Mouse (Mus musculus) mesoderm, embryonic 11.5 days (tissue): Measurements from ENCODE around the gene Adarb2.

Source experiments
- DNase-seq: peaks from one replicate; pipeline ENCODE4 v3.0.0-alpha.2; 2012; ENCODE audit warnings: low read depth, low spot score

Gene Adarb2

DNA sequence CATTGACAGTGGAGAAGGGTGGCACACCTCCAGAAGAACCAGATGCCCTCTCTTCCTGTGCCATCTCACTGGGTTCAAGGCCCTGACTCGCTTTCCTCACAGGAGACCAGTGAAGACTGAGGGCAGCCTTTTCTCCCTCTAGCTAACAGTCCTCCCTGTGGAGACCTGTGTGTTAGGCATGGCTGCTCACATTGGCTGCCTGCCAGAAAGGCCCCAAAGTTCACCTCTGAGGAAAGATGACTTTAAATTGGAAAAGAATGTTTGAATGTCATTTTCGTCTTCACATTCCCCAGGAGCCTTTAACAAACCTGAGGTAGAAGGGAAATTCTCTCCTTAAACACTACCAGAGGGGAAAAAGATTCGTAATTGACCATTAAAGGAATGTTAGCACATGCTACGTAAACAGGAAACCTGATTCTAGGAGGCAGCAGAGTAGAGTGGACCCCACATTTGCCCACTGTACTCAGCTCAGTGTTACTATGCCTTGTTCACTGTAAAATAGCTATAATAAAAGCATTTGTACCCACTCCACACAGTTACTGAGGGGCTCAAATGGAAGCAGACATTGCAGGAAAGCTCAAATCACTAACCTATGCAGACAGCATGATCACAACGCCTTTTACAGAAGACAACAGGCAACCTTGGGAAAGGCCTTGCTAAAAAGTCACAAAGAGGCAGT, 285.2 kb downstream of the Adarb2 start:
- DNase-seq = peak; percentile 48

DNA sequence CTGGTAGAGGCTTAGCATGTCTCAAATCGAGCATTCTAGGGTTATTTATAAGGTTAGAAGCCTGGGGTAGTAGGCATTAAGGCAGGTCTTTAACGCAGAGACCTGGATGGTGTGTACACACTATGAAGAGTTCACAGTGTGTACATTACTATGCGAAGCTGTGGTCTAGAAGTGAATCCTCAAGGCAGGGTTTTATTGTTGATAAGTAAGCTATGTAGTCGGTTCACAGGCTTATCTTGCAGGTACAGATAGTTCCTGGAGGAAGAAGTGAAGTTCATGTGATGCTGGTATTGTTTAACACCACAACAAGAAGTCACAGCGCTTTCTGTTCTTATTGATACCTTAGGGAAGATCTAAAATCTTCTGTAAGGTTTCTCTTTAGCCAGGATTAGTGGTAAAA, 290.7 kb downstream of the Adarb2 start:
- no peak for DNase-seq

DNA sequence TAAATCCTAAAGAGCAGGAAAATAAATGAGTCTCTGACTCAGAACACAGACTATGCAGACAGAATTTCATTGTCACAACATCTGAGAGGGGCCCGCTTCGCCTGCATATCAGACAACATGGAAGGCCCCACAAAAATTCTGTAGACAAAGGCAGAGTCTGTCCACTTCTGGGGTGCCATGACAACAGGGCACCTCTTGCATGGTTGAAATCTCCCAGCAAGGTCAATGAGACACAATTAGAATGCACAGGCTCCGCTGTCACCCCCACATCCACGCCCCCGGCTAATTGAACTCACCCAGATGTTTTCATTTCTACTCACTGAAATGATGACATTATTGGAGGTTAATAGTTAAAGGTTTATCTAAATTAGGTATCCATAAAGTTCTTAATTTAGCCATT, 296.9 kb downstream of the Adarb2 start:
- no peak for DNase-seq

DNA sequence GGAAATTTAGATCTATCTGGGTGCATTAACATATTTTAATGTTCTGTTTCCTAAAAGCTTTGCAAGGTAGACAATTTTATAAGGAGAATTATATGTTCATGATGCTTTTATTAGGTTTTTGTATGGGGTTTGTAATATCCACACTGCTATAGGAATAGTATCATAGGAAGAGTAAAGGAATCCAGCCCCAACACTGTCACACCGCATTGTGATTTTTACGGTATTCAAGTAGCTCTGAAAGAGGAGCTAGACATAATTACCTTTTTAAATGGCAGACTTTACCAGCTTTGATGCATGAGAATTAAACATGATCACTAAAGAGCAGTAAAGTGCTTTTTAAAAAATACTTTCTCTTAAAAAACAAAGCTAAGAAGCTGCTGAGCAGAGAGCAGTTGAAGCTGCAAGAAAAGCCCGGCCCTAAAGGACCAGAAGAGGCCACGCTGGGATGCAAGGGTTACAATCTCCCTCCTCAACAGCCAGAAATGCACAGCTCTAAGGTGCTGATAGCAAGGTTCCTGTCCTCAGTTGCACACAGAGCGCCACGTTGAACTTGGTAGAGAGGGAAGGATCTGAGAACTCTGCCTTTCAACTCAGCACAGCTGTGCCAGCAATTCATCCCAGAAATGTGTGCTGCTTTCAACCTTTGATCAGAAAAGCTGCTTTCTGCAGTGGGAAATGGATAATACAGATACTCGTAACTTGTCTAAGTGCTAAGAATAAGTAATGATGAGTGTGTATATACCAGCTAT, 308.6 kb downstream of the Adarb2 start:
- DNase-seq = no peak

DNA sequence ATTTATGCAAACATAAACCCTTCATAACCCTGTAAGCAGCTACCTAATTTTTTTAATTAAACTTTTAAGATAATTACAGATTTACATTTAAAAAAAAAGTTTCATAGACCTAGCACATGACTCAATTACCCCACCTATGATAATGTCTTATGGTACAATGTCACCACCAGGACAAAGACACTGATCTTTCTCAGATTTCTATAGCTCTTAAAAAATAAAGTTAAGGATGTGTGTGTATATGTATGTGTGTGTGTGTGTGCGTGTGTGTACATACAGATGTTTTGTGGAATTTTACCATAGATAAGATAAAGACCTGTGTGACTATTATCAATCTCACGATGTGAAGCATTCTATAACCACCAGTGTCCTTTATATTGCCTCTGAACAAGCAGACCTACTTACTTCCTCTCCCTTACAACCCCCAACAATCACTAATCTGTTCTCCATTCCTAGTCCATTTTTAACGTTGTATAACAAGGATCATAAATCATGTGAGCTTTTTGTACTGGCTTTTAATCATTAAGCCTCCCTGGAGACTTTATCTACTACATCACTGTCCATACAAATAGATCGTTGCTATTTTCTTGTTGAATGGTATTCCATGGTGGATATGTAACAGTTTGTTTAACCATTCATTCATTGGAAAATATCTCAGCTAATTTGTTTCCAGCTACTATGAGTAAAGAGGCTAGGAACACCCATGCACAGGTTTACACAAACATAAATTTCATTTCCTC, 313.5 kb downstream of the Adarb2 start:
- peak; percentile 24 for DNase-seq

DNA sequence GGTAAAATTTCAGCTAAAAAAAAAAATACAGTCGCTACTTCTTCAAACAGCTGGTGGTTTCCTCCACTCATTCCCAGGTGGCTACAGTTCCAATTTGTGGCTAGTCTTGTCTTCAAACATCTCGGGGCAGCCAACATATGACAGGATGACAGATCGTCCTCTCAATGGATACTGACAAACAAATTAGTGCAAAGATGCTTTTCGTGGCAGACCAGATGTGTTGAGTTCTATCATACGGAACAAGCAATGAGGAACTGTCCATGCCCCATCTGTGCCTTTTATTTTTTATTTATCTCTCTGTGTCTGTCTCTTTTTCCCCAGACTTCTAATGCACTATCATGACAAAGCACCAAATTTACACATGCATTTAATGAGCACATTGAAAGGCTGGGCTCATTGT, 316.5 kb downstream of the Adarb2 start:
- no peak for DNase-seq

DNA sequence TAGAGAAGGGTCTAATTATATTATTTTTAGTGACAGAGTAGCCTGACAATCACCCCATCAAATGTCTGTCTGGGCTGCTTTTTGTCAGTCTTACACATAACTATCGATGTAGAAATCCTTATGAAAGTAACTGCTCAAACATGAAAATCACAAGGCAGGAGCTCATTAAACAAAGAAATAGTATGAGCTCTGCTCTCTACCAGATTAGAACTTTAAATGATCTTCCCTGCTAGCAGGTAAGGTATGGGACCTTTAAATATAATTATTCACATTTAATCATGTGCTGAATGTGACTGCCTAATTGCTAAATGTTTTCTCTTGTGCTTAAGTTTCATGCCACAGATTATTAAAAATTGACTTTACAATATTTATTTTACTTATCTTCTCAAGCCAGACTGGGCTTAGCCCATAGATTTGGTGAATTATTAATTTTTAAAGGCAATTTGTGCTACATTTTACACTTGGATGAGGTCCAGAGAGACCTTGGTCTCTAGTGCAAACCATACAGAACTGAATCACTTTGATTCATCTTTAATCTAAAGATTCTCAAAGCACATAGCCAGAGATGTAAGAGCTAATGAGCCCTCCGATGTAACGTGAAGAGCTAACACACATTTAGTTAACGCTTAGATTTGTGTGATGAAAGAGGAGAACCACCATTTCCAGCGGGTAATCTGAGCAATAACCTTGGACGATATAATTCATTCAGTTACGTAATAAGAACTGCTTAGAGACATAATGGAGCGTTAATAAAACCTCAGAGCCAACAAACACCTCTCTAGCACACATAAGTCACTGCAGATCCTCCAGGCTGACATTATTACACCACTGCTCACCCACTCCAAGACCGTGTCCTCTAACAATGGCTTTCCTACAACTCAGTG, 323.3 kb downstream of the Adarb2 start:
- no peak for DNase-seq

DNA sequence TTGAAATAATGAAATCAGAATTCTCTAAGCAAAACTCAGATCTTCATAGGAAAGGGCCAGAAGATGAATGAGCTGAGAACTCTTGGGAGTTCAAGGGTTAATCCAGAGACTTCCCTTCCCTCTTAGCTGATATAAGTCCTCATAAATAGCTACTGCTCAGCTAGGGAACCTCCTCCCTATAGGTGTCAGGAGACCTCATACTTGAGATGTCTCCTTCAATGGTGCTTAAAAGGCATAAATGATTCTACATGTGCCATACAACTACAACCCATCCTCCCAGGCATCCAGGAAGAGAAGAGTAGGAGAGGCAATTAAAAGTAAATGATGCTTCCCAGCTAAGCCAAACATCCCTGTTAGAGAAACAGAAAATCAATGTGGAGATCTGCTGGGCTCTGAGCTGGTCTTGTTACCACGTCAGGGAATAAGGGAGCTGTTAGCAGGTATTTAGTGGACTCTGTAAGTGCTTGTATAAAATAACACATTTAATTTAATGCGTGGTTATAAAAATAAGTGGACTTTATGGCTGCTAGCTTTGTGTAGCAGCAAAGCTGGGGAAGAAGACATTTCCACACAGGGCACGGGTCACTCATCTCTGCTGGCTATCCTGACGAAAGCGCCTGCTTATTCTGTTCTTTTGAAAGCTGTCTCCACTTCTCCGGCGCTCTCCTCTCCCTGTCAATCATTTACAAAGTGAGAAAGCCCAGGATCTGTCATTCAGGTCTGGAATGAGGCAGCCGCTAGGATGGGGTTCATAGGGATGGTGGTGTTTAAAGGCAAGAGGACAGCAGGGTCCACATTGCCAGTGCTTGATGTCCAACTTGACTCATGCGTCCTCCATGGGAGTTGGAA, 331.8 kb downstream of the Adarb2 start:
- no peak for DNase-seq

DNA sequence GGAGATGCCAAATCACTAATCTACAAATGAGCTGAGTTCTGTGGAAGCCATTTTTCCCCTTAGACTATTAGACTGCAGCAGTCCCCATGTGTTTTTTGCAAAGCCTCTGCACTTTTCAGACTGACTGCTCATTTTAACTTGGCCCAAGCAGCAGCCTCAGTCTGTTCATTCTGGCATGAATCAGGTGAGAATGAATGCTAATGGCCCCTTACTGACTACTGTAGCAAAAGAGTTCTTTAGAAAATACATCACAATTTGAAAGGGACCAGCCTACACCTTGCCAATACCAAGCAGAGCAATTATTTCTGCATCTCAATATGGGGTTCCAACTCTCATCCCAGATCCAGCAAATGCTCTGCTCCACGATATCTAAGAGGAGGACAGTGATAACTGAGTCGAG, 335.8 kb downstream of the Adarb2 start:
- DNase-seq = no peak

DNA sequence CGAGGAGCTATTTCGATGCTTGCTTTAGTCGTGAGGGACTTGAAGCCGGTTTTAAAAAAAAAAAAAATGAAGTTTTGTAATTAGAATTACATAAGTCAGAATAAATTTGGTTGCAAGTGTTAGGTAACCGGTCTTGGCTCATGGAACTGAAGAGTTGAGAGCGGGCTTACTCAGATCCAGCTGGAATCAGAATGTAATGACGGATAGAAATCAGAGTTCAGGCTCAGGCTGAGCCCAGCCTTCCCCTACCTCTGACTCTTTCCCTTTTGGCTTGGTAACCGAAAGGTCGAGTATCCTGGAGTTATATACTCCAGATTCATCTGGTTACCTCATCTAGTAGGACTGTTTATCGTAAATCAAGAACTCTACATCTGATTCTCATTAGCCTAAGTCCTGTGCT, 336.2 kb downstream of the Adarb2 start:
- DNase-seq = no peak

DNA sequence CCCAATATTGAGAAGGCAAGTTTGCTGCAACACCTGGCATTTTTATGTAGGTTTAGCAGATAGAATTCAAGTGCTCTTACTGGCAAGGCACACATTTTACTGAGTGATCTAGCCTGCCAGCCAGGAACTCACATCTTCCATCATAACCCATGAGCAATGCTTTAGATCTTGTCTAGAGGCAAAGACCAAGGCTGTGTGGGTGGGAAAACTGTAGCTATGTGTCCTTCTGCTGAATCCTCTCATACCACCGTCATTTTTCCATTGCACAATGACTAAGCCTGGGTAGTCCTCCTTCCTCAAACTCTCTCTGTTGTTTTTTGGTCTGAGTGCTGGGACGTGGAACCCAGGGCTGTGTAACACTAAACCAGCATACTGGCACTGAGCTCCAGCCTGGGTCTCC, 340.0 kb downstream of the Adarb2 start:
- no peak for DNase-seq

DNA sequence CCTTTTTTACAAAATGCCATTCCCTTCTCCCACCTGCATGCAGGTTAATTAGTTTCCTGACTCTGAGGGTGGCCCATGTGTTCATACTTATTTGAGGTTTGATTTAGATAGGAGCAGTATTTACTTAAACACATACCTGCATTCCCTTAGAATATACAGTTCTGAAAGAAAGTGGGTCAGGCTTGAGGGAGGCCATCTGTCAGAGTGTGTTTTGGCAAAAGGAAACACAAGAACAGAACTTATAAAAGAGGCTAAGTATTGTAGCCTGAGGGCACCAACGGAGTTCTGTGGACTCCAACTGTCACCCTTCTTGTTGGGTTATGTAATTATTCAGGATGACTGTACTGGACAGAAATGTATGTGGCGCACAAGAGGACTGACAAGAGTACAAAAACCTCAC, 349.6 kb downstream of the Adarb2 start:
- DNase-seq = no peak

DNA sequence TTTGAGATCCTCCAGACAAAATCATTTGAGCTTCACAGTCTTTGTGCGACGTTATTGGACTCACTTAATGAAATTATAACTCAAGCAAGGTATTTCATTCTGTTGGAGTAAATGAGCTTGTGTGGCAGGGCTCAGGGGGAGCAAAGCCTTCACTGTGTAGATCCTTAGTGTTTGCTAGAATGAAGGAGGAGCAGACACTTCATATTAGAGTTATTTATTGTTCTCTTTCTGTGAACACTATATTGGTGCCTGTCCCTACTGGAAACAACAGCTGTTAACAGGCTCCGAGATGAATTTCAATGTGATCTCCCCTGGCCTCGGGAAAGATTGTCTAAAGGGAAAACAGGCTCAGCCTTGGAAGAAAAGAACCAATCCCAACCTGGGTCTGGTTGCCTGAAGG, 355.1 kb downstream of the Adarb2 start:
- no peak for DNase-seq

DNA sequence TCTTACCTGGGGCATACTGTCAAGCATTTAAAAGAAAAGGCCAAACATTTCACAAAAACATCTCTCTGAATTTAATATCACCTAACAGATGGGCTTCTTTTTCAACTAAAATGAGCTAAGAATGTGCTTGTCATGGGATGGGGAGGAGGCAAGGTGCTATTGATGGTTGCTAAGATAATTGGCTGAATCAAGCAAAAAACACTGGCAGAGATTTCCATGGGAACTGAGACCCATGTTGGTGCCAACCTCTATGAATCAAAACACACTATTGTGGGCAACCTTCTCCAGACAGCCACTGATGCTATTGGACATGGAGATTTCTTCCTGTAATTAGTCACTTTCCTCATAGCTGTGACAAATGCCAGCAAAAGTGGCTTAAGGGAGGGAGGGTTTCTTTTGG, 357.8 kb downstream of the Adarb2 start:
- no peak for DNase-seq

DNA sequence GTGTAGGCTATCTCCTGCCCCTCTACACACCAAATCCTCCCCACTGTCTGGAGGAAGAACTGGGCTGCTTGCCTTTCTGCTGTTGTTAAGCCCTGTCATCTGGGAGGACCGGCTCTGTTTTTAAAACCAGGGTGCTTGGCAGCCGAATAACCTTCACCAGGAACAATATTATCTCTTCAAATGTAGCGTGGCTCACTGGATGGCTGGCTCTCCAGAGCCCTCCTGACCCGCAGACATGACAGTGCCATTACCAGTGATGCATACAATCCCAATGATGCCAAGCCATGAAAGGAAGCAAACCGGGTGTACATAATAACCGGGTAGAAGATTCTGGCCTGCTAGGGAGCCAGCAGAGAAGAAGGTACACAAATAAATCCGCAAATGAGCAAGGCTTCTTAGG, 360.5 kb downstream of the Adarb2 start:
- no peak for DNase-seq

DNA sequence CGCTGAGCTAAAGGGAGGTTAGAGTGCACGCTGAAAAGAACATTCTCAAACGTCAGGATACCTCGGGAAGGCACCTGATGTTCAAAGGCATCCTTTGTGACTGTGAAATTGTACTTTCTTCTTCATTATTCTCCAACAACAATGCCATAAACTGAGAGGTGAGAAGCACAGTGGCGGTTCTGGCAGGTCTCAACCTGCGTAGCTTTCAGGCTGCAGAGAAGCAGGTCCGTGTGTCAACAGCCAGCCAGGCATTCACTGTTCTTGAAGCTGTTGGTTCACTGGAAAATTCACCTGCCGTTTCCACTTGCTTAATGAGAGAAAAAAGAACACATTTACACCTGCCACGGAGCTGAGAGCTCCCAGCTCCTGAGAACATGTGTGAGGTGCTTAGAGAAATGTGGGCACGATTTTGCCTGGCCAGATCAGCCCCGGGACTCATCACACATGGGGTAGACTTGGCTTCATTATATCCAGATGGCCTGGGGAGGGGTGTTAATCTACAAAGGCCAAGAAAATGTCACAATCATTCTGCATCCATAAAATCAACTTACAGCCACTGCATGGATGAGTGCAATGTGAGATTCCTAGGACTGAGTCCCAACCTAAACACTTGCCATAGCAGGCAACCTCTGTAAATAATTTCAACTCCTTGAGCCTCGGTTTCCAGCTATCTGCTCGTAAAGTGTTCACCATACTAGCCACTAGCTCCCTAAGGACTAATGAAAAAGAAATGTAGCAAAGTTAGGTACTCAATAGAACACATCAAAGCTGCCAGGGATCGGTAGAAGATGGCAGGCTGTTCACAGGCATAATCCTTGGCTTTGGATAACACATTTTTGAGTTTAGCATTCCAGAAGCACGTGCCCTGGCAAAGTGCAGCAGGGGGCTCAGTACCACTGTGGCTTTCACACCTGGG, 364.7 kb downstream of the Adarb2 start:
- no peak for DNase-seq

DNA sequence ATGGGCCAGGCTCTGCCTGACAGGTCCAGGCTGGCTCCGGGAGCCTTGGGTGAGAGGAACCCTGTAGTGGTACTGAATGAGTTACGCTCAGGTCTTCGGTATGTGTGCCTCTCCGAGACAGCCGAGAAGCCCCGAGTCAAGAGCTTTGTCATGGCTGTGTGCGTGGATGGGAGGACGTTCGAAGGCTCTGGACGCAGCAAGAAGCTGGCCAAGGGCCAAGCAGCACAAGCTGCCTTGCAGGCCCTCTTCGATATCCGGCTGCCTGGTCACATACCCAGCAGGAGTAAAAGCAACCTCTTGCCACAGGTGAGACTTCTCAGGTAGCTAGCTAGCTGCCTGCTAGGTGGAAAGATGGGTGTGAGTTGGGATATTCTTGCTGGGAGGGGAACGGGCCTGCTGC, 367.6 kb downstream of the Adarb2 start:
- no peak for DNase-seq

DNA sequence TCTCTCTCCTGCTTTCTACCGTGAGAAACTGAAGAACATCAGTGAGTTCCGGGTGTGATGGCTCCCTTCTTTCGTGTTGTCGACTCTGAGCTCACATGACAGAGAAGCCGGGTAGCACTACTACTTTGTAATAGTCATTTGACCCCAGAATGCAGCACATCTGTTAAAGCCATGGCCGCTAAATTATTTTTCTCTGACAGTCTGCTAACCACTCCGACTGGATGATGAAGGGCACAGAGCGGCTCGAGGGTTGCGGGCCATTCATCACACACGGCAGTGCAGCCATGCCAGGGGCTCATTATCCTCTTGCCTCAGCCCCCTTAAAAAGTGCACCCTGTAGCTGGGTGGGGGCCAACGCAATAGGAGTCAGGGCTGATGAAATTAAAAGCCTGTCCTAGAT, 371.2 kb downstream of the Adarb2 start:
- peak; percentile 52 for DNase-seq

DNA sequence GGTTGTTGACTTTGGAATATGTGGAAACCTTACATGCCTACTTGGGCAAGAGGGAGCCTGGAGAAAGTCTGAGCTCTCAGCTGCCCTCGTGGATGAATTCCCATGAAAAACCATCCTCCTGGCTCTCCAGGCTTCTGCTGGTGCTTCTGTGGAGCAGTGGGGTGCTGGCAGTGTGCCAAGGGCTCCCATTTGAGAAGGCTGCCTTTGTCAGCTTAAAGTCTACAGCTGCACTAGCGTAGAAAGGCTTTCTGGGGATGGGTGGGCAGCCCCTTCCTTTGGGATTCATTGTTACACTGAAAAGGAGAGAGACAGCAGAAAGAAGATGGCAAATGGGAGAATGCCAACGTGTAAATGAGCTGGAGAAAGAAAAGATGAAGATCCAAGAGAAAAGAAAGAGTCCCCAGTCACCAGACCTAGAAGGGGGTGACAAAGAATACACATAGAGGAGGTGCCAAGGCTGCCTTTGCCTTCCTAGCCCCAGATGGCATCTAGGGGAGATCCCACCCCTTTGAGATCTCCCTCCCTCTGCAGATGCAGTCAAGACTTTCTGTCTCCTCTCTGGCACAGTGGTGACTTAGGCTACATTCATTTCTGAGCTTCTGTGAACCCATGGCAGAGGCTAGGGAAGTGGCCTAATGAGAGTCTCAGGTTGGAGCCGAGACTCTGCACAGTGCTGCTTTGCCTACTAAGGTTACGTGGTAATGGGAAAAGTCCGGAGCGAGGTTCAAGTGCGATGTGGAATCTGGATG, 381.8 kb downstream of the Adarb2 start:
- DNase-seq = no peak
